Mouse (Mus musculus) myocyte (in vitro differentiated cells): ENCODE data around the gene Ipo9. TPM values are rescaled to one million over a fixed set of nuclear protein-coding genes. Genes with fewer than 3 reads are reported as not detected.
A peak's percentile ranks its signal among the peaks of the same experiment; 100 is the strongest.
"Not testable (repeated sequence)": the region's sequence is repeated elsewhere in the genome, so short reads cannot be mapped to it uniquely, and the experiment has no call there.

ENCODE experiments used
- H3K27me3 ChIP-seq: one replicate; pipeline ENCODE4 v1.6.1; 2011; ENCODE audit not compliant: control insufficient read depth, insufficient read depth, insufficient read length
- H3K36me3 ChIP-seq: one replicate; pipeline ENCODE4 v1.6.1; 2011; ENCODE audit not compliant: control insufficient read depth, insufficient read depth
- H3K4me2 ChIP-seq: one replicate; pipeline ENCODE4 v1.6.1; 2011; ENCODE audit warnings: low read depth, control low read depth
- H3K4me3 ChIP-seq: one replicate; pipeline ENCODE4 v1.5.1; 2011; ENCODE audit warnings: mild to moderate bottlenecking, control low read depth, moderate library complexity
- H3K79me2 ChIP-seq: one replicate; pipeline ENCODE4 v1.6.1; 2011; ENCODE audit not compliant: control insufficient read depth, insufficient read depth
- H3ac ChIP-seq: one replicate; pipeline ENCODE4 v1.6.1; 2011; ENCODE audit not compliant: control insufficient read depth, insufficient read length
- CEBPB ChIP-seq: IDR thresholded peaks from 2 replicates; pipeline ENCODE4 v1.6.1; 2011; ENCODE audit warnings: mild to moderate bottlenecking, moderate library complexity; ENCODE audit not compliant: poor library complexity, insufficient read depth, severe bottlenecking
- E2F4 ChIP-seq: IDR thresholded peaks from one replicate; pipeline ENCODE4 v1.6.1; 2011; ENCODE audit warnings: mild to moderate bottlenecking, control low read depth, moderate library complexity; ENCODE audit not compliant: insufficient read depth
- MAX ChIP-seq: IDR thresholded peaks from one replicate; pipeline ENCODE4 v1.6.1; 2011; ENCODE audit warnings: low read depth, mild to moderate bottlenecking, control low read depth
- MYOD1 ChIP-seq, 3 experiments: IDR thresholded peaks; one replicate each; pipeline ENCODE4 v1.6.1; 2011; ENCODE audit warnings: control low read depth in 2 of 3, low read depth in 2 of 3, mild to moderate bottlenecking in 2 of 3, moderate library complexity in 1 of 3; ENCODE audit not compliant: insufficient read length in 2 of 3, control insufficient read depth in 1 of 3
- MYOG ChIP-seq, 3 experiments: IDR thresholded peaks; one replicate each; pipeline ENCODE4 v1.6.1; 2011; ENCODE audit warnings: control low read depth in 2 of 3, low read depth in 2 of 3, mild to moderate bottlenecking in 2 of 3; ENCODE audit not compliant: insufficient read length in 2 of 3, control insufficient read depth in 1 of 3, insufficient read depth in 1 of 3
- POLR2A ChIP-seq: IDR thresholded peaks from one replicate; pipeline ENCODE4 v1.6.1; 2011; ENCODE audit warnings: low read depth, mild to moderate bottlenecking, control low read depth, moderate library complexity; ENCODE audit not compliant: insufficient read length
- POLR2AphosphoS2 ChIP-seq: IDR thresholded peaks from one replicate; pipeline ENCODE4 v1.6.1; 2011; ENCODE audit warnings: low read depth, control low read depth; ENCODE audit not compliant: insufficient read length
- REST ChIP-seq: IDR thresholded peaks from one replicate; pipeline ENCODE4 v1.6.1; 2011; ENCODE audit warnings: mild to moderate bottlenecking, control low read depth, moderate library complexity; ENCODE audit not compliant: insufficient read depth, insufficient read length
- SRF ChIP-seq: IDR thresholded peaks from one replicate; pipeline ENCODE4 v1.6.1; 2011; ENCODE audit warnings: low read depth; ENCODE audit not compliant: control insufficient read depth, insufficient read length
- TCF12 ChIP-seq: IDR thresholded peaks from one replicate; pipeline ENCODE4 v1.6.1; 2011; ENCODE audit warnings: mild to moderate bottlenecking, control low read depth; ENCODE audit not compliant: poor library complexity, insufficient read depth, severe bottlenecking
- TCF3 ChIP-seq: IDR thresholded peaks from one replicate; pipeline ENCODE4 v1.6.1; 2011; ENCODE audit warnings: low read depth, control low read depth; ENCODE audit not compliant: insufficient read length
- USF1 ChIP-seq: IDR thresholded peaks from one replicate; pipeline ENCODE4 v1.6.1; 2011; ENCODE audit warnings: low read depth, mild to moderate bottlenecking, control low read depth, moderate library complexity
- polyA plus RNA-seq: library from polyadenylated mRNA; unstranded; fragments of >200 nt; fragmentation: generic; extraction: Trizol; gene quantifications from one replicate; pipeline ENCODE4 v1.2.1, GENCODE M21; 2012; ENCODE audit warnings: missing spikeins

Gene Ipo9
- polyA plus RNA-seq, 1 experiment, result 55.5 TPM

DNA sequence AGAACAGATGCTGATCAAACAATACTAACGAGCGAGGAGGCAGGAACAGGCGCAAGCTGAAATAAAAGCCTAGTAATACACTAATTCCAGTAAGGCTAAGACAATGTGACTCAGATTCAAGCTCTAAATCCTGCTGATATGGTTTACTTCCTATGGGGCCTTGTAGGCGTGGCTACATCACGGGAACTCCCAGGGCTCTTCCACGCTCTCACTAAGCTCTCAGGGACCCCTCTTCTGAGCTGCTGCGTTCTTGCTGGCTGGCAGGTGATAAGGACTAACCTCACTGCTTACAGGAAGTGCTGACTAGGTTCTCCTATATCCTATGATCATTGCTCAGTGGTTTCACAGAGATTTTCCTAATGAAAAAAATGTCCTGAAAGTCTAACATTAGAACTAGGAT, 24.9 kb downstream of the Ipo9 start:
- H3ac ChIP-seq, result no peak overlapping the region
- peaks cover 2% of the 10 kb centered on the region for H3K79me2 ChIP-seq
- H3K4me3 ChIP-seq, result no peak overlapping the region
- no peaks in the 10 kb centered on the region for H3K27me3 ChIP-seq
- no peak overlapping the region for H3K4me2 ChIP-seq
- TF ChIP-seq E2F4 (no peak), POLR2AphosphoS2 (no peak), POLR2A (no peak), CEBPB (no peak), USF1 (no peak), REST (no peak), MAX (no peak), TCF12 (no peak), TCF3 (no peak), MYOG (IDR thresholded peaks at IDR 0.05; ENCODE audit: control insufficient read depth in 1 of 3, insufficient read depth in 1 of 3, insufficient read length in 2 of 3, low read depth in 2 of 3) (no peak), MYOD1 (IDR thresholded peaks at IDR 0.05; ENCODE audit: control insufficient read depth in 1 of 3, insufficient read length in 2 of 3, low read depth in 2 of 3) (no peak), SRF (no peak)
- H3K36me3 ChIP-seq, result peaks cover 77% of the 10 kb centered on the region

DNA sequence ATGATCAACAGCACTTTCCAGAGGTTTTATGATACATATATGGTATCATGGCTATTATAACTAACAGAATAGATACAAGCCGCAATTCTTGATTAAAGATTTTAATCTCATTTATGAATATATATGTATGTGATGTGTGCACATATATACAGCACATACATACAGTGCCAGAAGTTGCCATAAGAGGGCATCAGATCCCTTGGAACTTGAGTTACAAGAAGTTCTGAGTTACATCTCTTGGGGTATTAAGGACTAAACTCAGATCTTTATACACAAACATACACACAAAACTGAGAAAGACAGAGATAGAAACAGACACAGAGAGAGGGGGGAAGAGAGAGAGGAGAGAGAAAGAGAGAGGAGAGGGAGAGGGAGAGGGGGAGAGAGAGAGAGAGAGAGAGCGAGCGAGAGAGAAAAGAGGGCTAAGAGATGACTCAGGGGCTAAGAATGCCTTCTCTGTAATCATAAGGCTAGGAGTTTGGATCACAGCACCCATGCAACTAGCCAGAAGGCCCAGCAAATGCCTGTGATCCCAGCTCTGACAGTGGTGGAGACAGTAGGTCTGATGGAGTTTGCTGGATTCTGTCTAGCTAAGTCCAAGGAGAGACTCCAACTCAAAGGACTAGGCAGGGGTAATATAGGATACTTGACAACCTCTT, 28.7 kb downstream of the Ipo9 start:
- TF ChIP-seq POLR2A, result no peak
- TF ChIP-seq REST, result no peak
- TF ChIP-seq TCF3, result no peak
- TF ChIP-seq TCF12, result no peak
- TF ChIP-seq E2F4, result no peak
- TF ChIP-seq MYOD1 (IDR thresholded peaks at IDR 0.05; ENCODE audit: control insufficient read depth in 1 of 3, insufficient read length in 2 of 3, low read depth in 2 of 3), result no peak
- Histone ChIP-seq H3ac (no peak overlapping the region), H3K4me2 (no peak overlapping the region), H3K4me3 (no peak overlapping the region), H3K27me3 (no peaks in the 10 kb centered on the region), H3K79me2 (no peaks in the 10 kb centered on the region), H3K36me3 (peaks cover 66% of the 10 kb centered on the region)

DNA sequence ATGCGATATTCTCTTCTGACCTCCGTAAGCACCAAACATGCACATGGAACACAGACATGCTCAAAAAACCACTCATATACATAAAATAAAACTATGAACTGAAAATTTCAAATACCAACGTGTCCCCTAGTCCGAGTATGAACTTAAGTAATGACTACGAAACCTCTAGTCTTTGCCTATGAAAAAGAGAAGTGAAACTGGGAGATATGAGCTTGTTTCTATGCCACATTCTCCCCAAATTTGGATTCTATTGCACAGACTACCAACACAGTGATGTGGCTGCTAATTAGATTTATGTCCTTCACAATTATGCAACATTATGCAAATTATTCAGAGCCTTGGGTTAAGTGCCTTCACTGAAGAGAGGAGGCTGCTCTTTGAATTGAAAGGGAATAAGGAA, 30.8 kb downstream of the Ipo9 start:
- H3K79me2 ChIP-seq, result no peaks in the 10 kb centered on the region
- no peak overlapping the region for H3ac ChIP-seq
- TF ChIP-seq MAX (no peak), REST (no peak)
- no peaks in the 10 kb centered on the region for H3K27me3 ChIP-seq
- H3K36me3 ChIP-seq, result peaks cover 65% of the 10 kb centered on the region
- H3K4me2 ChIP-seq, result no peak overlapping the region
- H3K4me3 ChIP-seq, result no peak overlapping the region

DNA sequence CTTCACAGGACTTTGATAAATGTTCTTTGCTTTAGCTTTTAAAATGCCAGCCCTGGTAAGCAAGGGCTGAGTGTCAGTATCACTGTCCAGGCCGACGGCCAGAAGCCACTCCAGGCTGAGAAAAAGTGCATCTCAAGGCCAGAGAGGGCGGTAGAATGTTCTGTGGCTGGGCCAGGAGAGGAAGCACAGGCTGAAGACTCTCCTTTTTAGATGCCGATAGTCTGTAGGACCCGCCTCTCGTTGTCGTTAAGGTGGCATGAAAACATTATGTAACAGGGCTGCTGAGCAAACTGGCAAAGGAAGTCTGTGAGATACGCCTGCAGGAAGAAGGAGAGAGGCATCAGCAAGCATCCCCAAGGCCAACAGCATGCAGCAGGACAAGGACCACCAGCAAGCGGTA, 45.1 kb downstream of the Ipo9 start:
- Histone ChIP-seq H3K4me3 (no peak overlapping the region), H3K79me2 (no peaks in the 10 kb centered on the region), H3K27me3 (no peaks in the 10 kb centered on the region), H3ac (no peak overlapping the region), H3K4me2 (no peak overlapping the region), H3K36me3 (peaks cover 56% of the 10 kb centered on the region)
- TF ChIP-seq E2F4 (no peak), CEBPB (no peak)

DNA sequence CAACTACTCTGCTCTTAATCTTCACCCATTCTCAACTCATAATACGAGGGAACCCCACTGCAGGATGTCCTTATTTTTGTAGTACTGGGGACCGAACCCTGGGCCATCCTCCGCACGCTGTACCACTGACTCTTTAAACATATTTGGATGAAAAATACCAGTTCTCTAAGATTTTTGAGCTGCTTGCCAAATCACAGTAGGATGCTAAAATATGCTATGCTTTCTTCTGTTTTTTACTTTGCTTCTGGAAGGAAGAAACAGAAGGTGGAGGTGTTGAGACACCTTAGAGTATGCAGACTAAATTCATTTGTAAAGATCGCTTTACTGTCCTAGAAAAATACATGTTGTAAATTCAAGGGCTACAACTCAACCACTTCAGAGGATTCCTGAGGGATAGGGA, 46.1 kb downstream of the Ipo9 start:
- no peaks in the 10 kb centered on the region for H3K79me2 ChIP-seq
- H3K4me2 ChIP-seq, result no peak overlapping the region
- H3K36me3 ChIP-seq, result peaks cover 48% of the 10 kb centered on the region
- no peak for TF ChIP-seq POLR2A
- H3K27me3 ChIP-seq, result no peaks in the 10 kb centered on the region
- H3K4me3 ChIP-seq, result no peak overlapping the region
- no peak overlapping the region for H3ac ChIP-seq

DNA sequence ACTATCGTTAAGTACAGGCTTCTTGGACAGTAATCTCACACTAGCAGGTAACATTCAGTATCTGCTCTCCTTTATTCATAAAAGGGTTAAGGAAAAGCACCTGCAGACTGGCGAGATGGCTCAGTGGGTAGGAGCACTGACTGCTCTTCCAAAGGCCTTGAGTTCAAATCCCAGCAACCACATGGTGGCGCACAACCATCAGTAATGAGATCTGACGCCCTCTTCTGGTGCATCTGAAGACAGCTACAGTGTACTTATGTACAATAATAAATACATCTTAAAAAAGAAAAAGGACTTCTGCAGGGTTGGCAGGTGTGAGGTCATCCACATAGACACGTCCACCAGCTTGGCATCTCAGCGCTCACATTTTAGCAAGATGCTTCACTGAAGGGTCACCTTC, 48.7 kb downstream of the Ipo9 start:
- H3ac ChIP-seq, H3K27me3 ChIP-seq, H3K4me3 ChIP-seq, H3K79me2 ChIP-seq, H3K4me2 ChIP-seq: not testable (repeated sequence)
- H3K36me3 ChIP-seq, result peaks cover 25% of the 10 kb centered on the region
- TF ChIP-seq POLR2AphosphoS2, result peak; percentile 49
